Mouse (Mus musculus) intestine, postnatal 0 days (tissue): Measurements from ENCODE around the gene Gbp7. TPM values are rescaled to one million over a fixed set of nuclear protein-coding genes. Genes with fewer than 3 reads are reported as not detected.
"Not testable (repeated sequence)": the region's sequence is repeated elsewhere in the genome, so short reads cannot be mapped to it uniquely, and the experiment has no call there.

Experiments used
- ATAC-seq: fragments of 200-750 bp; cut with Nextera tagmentation; 2 replicates; pipeline ENCODE4 v1.8.0; 2017; ENCODE audit warnings: mild to moderate bottlenecking, moderate TSS enrichment, moderate library complexity
- H3K27ac ChIP-seq: fragments of 300-500 bp; sonication (generic); 2 replicates; pipeline ENCODE4 v1.5.1; 2014; ENCODE audit warnings: mild to moderate bottlenecking, low read depth, low read length, moderate library complexity
- H3K27me3 ChIP-seq: fragments of 300-500 bp; sonication (generic); replicated peaks from 2 replicates; pipeline ENCODE4 v1.6.1; 2014; ENCODE audit warnings: low read length, mixed read lengths; ENCODE audit not compliant: control insufficient read depth, insufficient read depth
- H3K36me3 ChIP-seq: fragments of 300-500 bp; sonication (generic); 2 replicates; pipeline ENCODE4 v1.6.1; 2014; ENCODE audit warnings: mild to moderate bottlenecking, moderate library complexity; ENCODE audit not compliant: control insufficient read depth, insufficient read depth
- H3K4me1 ChIP-seq: fragments of 300-500 bp; sonication (generic); replicated peaks from 2 replicates; pipeline ENCODE4 v1.6.1; 2014; ENCODE audit warnings: antibody characterized with exemption, low read length, mixed read lengths; ENCODE audit not compliant: control insufficient read depth, insufficient read depth
- H3K4me2 ChIP-seq: fragments of 300-500 bp; sonication (generic); replicated peaks from 2 replicates; pipeline ENCODE4 v1.6.1; 2014; ENCODE audit warnings: low read depth, mild to moderate bottlenecking, moderate library complexity
- H3K4me3 ChIP-seq: fragments of 300-500 bp; sonication (generic); 2 replicates; pipeline ENCODE4 v1.5.1; 2014; ENCODE audit warnings: low read depth, low read length
- H3K9ac ChIP-seq: fragments of 300-500 bp; sonication (generic); 2 replicates; pipeline ENCODE4 v1.6.1; 2014; ENCODE audit warnings: mild to moderate bottlenecking, low read depth, low read length
- H3K9me3 ChIP-seq: fragments of 300-500 bp; sonication (generic); 2 replicates; pipeline ENCODE4 v1.6.1; 2016; ENCODE audit warnings: mixed run types; ENCODE audit not compliant: control insufficient read depth
- CTCF ChIP-seq: sonication (generic); IDR thresholded peaks from 2 replicates; pipeline ENCODE4 v1.5.1; 2016; ENCODE audit warnings: low read depth, mild to moderate bottlenecking, control low read depth, antibody characterized with exemption, moderate library complexity
- WGBS: fragments of 180-500 bp; shearing (Covaris S2); extraction: QIAGEN DNeasy Blood & Tissue Kit; methylation state at CpG from one replicate; pipeline ENCODE4 v1.1.7; 2014; 5-methylcytosine and 5-hydroxymethylcytosine counted together
- polyA plus RNA-seq: library from polyadenylated mRNA; unstranded; fragments of >200 nt; fragmentation: Nextera tagmentation; extraction: Ambion mirVana; gene quantifications from 2 replicates; pipeline ENCODE4 v1.2.1, GENCODE M21; 2015

Gene Gbp7
- polyA plus RNA-seq, 1 experiment from 2014 or later: 11.4 TPM

- H3K27me3 ChIP-seq: no peaks in the 10 kb centered on the region
- ATAC-seq: no peak
- H3K4me3 ChIP-seq: no peak overlapping the region
- no peak overlapping the region for H3K9ac ChIP-seq
- H3K36me3 ChIP-seq: peaks cover 8% of the 10 kb centered on the region; the same call in 1 of the 2 replicates
- TF ChIP-seq CTCF: no peak
- H3K4me1 ChIP-seq: no peaks in the 10 kb centered on the region
- no peak overlapping the region for H3K4me2 ChIP-seq
- no peaks in the 10 kb centered on the region for H3K9me3 ChIP-seq
- H3K27ac ChIP-seq: no peak overlapping the region
- 59% methylated on average over 1 of the region's 1 CpGs for WGBS
Observed at GRCm38 (mm10) chr3:142535667-142536066, 5.5 kb downstream of the Gbp7 start.

DNA sequence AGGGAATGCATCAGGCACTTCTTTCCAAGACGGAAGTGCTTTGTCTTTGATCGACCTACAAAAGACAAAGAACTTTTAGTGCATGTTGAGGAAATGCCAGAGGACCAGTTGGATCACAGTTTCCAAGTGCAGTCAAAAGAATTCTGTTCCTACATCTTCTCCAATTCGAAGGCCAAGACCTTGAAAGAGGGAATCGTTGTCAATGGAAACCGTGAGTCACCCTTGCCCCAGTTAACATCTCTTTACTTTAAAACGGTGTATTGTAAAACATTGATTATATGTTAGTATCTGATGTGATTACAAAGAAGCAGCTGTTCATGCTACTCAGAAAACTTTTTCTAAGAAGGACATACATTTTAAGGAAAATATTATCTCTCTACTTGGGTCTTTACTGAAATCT, 11.2 kb downstream of the Gbp7 start:
- Histone ChIP-seq H3K4me1 (no peaks in the 10 kb centered on the region), H3K9ac (no peak overlapping the region), H3K27ac (no peak overlapping the region), H3K9me3 (no peaks in the 10 kb centered on the region), H3K4me2 (no peak overlapping the region), H3K36me3 (peaks cover 27% of the 10 kb centered on the region), H3K27me3 (no peaks in the 10 kb centered on the region), H3K4me3 (no peak overlapping the region)
- no peak for TF ChIP-seq CTCF
- ATAC-seq: no peak
- 81% methylated on average over 6 of the region's 6 CpGs for WGBS

DNA sequence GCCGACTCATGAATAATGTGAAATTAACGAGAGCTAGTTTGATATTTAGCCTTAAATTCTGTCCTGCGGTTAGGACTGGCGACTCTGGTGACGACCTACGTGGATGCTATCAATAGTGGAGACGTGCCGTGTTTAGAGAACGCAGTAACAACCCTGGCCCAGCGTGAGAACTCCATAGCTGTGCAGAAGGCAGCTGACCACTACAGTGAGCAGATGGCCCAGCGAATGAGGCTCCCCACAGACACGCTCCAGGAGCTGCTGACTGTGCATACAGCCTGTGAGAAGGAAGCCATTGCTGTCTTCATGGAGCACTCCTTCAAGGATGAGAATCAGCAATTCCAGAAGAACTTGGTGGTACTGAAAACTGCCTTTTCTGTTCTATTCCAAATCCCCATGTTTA, 12.6 kb downstream of the Gbp7 start:
- H3K36me3 ChIP-seq: peaks cover 35% of the 10 kb centered on the region
- not testable (repeated sequence) for H3K4me1 ChIP-seq, H3K9me3 ChIP-seq, ATAC-seq, H3K27ac ChIP-seq, H3K4me2 ChIP-seq, H3K4me3 ChIP-seq, H3K27me3 ChIP-seq, H3K9ac ChIP-seq
- WGBS: 89% methylated on average over 12 of the region's 12 CpGs

GRCm38 (mm10) chr3:142546690-142547089, 16.5 kb downstream of the Gbp7 start:
- Histone ChIP-seq H3K4me3 (no peak overlapping the region), H3K9me3 (no peaks in the 10 kb centered on the region), H3K36me3 (peaks cover 27% of the 10 kb centered on the region; the same call in 1 of the 2 replicates), H3K4me1 (no peaks in the 10 kb centered on the region), H3K9ac (no peak overlapping the region), H3K27ac (no peak overlapping the region), H3K27me3 (no peaks in the 10 kb centered on the region), H3K4me2 (no peak overlapping the region)
- no peak for ATAC-seq
- WGBS: 84% methylated on average over 3 of the region's 3 CpGs
- no peak for TF ChIP-seq CTCF

DNA sequence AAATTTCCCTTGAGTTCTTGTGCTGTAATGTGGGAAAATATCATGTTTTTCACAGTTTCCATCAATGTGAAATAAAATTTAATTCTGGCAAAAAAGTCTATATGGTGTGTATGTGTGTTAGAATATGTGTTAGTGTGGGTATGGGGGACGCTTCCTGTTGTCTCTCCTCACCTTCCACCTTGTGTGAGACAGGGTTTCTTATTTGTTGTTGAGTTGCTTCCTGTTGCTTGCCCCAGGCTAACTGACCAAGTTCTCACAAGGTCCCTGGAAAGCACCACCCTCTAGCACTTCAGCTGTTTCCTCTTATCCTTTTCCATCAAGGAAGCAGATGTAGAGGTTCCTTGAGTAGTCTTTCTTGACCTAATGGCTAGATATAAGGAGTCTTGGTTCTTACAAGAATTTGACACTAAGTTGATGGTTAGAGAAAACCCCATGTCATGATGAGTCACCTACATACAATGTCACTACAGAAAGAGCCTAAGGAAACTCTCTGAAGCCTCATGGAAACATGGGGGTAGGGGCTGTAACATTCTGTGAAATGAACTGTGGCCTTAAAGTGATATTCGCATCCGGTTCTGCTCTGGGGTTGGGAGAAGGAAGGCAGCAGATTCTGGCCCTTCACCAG, 20.0 kb downstream of the Gbp7 start:
- H3K4me2 ChIP-seq: no peak overlapping the region
- ATAC-seq: no peak
- 88% methylated on average over 3 of the region's 3 CpGs for WGBS
- H3K9ac ChIP-seq: no peak overlapping the region
- no peaks in the 10 kb centered on the region for H3K27me3 ChIP-seq
- no peak overlapping the region for H3K27ac ChIP-seq
- H3K36me3 ChIP-seq: peaks cover 17% of the 10 kb centered on the region; the same call in 1 of the 2 replicates
- H3K4me1 ChIP-seq: no peaks in the 10 kb centered on the region
- H3K4me3 ChIP-seq: no peak overlapping the region
- H3K9me3 ChIP-seq: no peaks in the 10 kb centered on the region
- TF ChIP-seq CTCF: no peak

GRCm38 (mm10) chr3:142554601-142555000, 24.5 kb downstream of the Gbp7 start:
- TF ChIP-seq CTCF: no peak
- H3K4me2 ChIP-seq: no peak overlapping the region
- no peaks in the 10 kb centered on the region for H3K36me3 ChIP-seq
- H3K4me1 ChIP-seq: no peaks in the 10 kb centered on the region
- no peak for ATAC-seq
- no peaks in the 10 kb centered on the region for H3K27me3 ChIP-seq
- H3K9me3 ChIP-seq: no peaks in the 10 kb centered on the region
- WGBS: 79% methylated on average over 1 of the region's 1 CpGs
- H3K9ac ChIP-seq: no peak overlapping the region
- H3K27ac ChIP-seq: no peak overlapping the region
- H3K4me3 ChIP-seq: no peak overlapping the region

DNA sequence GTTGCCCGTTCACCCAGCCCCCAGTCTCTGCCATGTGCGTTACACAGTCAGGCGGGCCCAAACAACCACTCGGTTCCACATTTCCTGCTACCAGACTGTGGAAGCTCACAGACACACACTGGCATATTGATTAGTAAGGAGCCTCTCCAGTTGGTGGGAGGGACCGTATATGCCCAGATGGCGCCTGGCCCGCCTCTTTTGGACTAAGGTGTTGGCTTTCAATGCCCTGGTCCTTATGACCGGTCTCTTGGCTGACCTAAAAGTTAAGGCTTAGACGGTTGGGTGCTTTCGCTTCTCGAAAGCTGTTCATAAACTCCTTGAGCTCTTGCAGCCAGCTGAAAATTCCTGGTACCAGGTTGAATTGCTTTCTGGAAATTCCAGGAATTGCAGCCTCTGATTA, 25.5 kb downstream of the Gbp7 start:
- Histone ChIP-seq H3K36me3 (no peaks in the 10 kb centered on the region), H3K9me3 (no peaks in the 10 kb centered on the region), H3K4me1 (no peaks in the 10 kb centered on the region), H3K27ac (no peak overlapping the region), H3K9ac (no peak overlapping the region), H3K27me3 (no peaks in the 10 kb centered on the region), H3K4me2 (no peak overlapping the region), H3K4me3 (no peak overlapping the region)
- TF ChIP-seq CTCF: no peak
- 89% methylated on average over 11 of the region's 11 CpGs for WGBS
- ATAC-seq: no peak
